Mouse (Mus musculus) yolk sac, embryonic 10.5 days (tissue): ENCODE data around the gene Bsdc1.
A peak's percentile ranks its signal among the peaks of the same experiment; 100 is the strongest.
"Not testable (repeated sequence)": the region's sequence is repeated elsewhere in the genome, so short reads cannot be mapped to it uniquely, and the experiment has no call there.

Experiments
- DNase-seq: peaks from one replicate; pipeline ENCODE4 v3.0.0-alpha.2; 2017; ENCODE audit warnings: low spot score

The Bsdc1 gene

GRCm38 (mm10) chr4:129461183-129461960, at the start of gene Bsdc1:
Gene Bsdc1 (plus strand): TSS chr4:129461581.
- peak; percentile 100 for DNase-seq

- no peak for DNase-seq
Observed at GRCm38 (mm10) chr4:129415892-129416291, 45.5 kb upstream of the Bsdc1 start.

- DNase-seq = no peak
Observed at GRCm38 (mm10) chr4:129416478-129416877, 44.9 kb upstream of the Bsdc1 start.

GRCm38 (mm10) chr4:129418321-129418720, 43.1 kb upstream of the Bsdc1 start:
- no peak for DNase-seq

- DNase-seq = peak; percentile 80
Observed at GRCm38 (mm10) chr4:129440340-129441063, 20.9 kb upstream of the Bsdc1 start, which contains the start of gene Zbtb8b. Gene Zbtb8b (minus strand): TSS chr4:129440853.

GRCm38 (mm10) chr4:129441145-129441544, 20.2 kb upstream of the Bsdc1 start:
- DNase-seq = no peak

GRCm38 (mm10) chr4:129447360-129447759, 14.0 kb upstream of the Bsdc1 start:
- no peak for DNase-seq

- DNase-seq = no peak
Observed at GRCm38 (mm10) chr4:129447778-129448563, 13.4 kb upstream of the Bsdc1 start.

- no peak for DNase-seq
Observed at GRCm38 (mm10) chr4:129448713-129449112, 12.7 kb upstream of the Bsdc1 start.

- no peak for DNase-seq
Observed at GRCm38 (mm10) chr4:129450851-129451250, 10.5 kb upstream of the Bsdc1 start.

- DNase-seq = no peak
Observed at GRCm38 (mm10) chr4:129451471-129452169, 9.8 kb upstream of the Bsdc1 start.

GRCm38 (mm10) chr4:129455265-129455664, 6.1 kb upstream of the Bsdc1 start:
- DNase-seq = peak; percentile 66

- no peak for DNase-seq
Observed at GRCm38 (mm10) chr4:129456126-129456525, 5.3 kb upstream of the Bsdc1 start.

GRCm38 (mm10) chr4:129457311-129457710, 4.1 kb upstream of the Bsdc1 start:
- not testable (repeated sequence) for DNase-seq

- DNase-seq = no peak
Observed at GRCm38 (mm10) chr4:129459726-129460125, 1.7 kb upstream of the Bsdc1 start.

- DNase-seq = no peak
Observed at GRCm38 (mm10) chr4:129460827-129461182, 576 bp upstream of the Bsdc1 start.

GRCm38 (mm10) chr4:129462118-129462517, 737 bp downstream of the Bsdc1 start:
- DNase-seq = no peak

- no peak for DNase-seq
Observed at GRCm38 (mm10) chr4:129463097-129464059, 2.0 kb downstream of the Bsdc1 start.

GRCm38 (mm10) chr4:129464286-129464815, 3.0 kb downstream of the Bsdc1 start:
- DNase-seq = no peak

GRCm38 (mm10) chr4:129476047-129476446, 14.7 kb downstream of the Bsdc1 start:
- DNase-seq = no peak
